Comparison of ENCODE assay signal across 5 mouse cellular contexts in the genomic region with DNA sequence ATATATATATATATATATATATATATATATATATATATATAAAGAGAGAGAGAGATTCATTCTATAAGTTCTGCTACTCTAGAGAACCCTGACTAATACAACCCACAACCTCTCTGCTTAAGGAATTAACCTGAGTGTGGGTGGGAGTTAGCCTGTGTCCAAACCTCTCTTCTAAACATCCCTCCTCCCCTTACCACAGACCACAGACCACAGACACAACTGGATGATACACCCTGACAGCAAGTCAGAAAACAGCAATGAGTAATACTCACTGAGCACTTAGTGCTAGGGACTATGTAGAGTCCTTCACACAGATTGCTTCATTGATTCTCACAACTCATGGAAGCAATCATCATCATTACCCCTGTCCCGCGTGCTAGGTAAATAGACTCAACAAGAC.
"Had no signal": no experiment of that assay in that cellular context is flagged by ENCODE, and none has a peak within 500 bp of the region (broad histone marks: within the 10 kb centered on the region; RNA-seq: fewer than 3 reads in every experiment).

No protein-coding gene starts in this region.

- DNase-seq: kidney, postnatal 10 days; kidney, postnatal 4 days; right cerebral cortex, postnatal 14 days; thymus, postnatal 4 days had no signal

- ATAC-seq: midbrain, embryonic 16.5 days had no signal
